16 mouse cellular contexts compared by ENCODE assay signal in the genomic region with DNA sequence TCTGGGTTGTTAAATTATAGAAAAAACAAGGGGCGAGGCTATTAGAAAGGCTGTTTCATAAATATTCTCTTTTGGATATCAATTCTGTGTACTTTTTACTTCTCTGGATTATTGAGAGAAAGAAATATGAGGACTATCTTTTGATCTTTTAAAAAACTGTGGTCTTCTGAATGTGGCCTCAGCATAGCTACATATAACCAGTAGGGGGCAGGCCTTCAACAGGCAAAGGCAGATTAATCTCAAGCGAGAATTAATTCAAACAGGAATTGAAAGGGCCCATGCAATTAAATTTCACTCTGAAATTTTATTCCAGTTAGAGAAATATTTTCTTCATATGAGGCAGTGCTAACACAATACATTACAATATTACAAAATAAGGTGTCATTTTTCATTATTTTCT.
DNase-seq lines count a peak whose midpoint lies in the region; ATAC-seq and TF ChIP-seq lines count a peak whose summit lies in the region.
"Had no signal": no experiment of that assay in that cellular context is flagged by ENCODE, and none has a peak within 500 bp of the region (broad histone marks: within the 10 kb centered on the region; RNA-seq: fewer than 3 reads in every experiment).

No protein-coding gene starts in this region.

- no peak for ATAC-seq in forebrain, postnatal 0 days
- ATAC-seq in forebrain, embryonic 16.5 days: no peak
- ATAC-seq: activated CD4-positive, CD25-positive, alpha-beta regulatory T cell, adult 4 months; forebrain, embryonic 15.5 days had no signal

- H3K9me3 ChIP-seq in forebrain, postnatal 0 days (ENCODE audit: low read length): no peaks in the 10 kb centered on the region
- H3K9me3 ChIP-seq in forebrain, embryonic 16.5 days (ENCODE audit: control insufficient read depth, low read length): no peaks in the 10 kb centered on the region
- no peaks in the 10 kb centered on the region for H3K9me3 ChIP-seq in CH12.LX (replicated peaks; ENCODE audit: low read length)
- H3K9me3 ChIP-seq: forebrain, embryonic 15.5 days had no signal

- no peak overlapping the region for H3K4me3 ChIP-seq in forebrain, postnatal 0 days (ENCODE audit: low read depth, low read length)
- H3K4me3 ChIP-seq in forebrain, embryonic 16.5 days (replicated peaks; ENCODE audit: low read length): no peak overlapping the region
- H3K4me3 ChIP-seq in left cerebral cortex, adult 2 months: no peak overlapping the region
- no peak overlapping the region for H3K4me3 ChIP-seq in CH12.LX (replicated peaks in 1 of 3; ENCODE audit: low read depth in 2 of 3, low read length in 2 of 3, poor library complexity in 1 of 3)
- H3K4me3 ChIP-seq: forebrain, embryonic 15.5 days had no signal

- TF ChIP-seq RAD21 in CH12.LX (IDR thresholded peaks at IDR 0.05; ENCODE audit: low read depth, low read length): peak; percentile 21

- no peak for TF ChIP-seq POLR2A in CH12.LX (IDR thresholded peaks at IDR 0.05; ENCODE audit: low read depth, low read length)

- 56% methylated on average over 2 of the region's 2 CpGs for WGBS in forebrain, postnatal 0 days
- 60% methylated on average over 2 of the region's 2 CpGs for WGBS in forebrain, embryonic 16.5 days

- no peak overlapping the region for H3K27ac ChIP-seq in forebrain, postnatal 0 days (ENCODE audit: low read depth, low read length)
- no peak overlapping the region for H3K27ac ChIP-seq in forebrain, embryonic 16.5 days (ENCODE audit: low read length)
- H3K27ac ChIP-seq in left cerebral cortex, adult 2 months: no peak overlapping the region
- no peak overlapping the region for H3K27ac ChIP-seq in CH12.LX (ENCODE audit: insufficient read depth, low read depth)
- H3K27ac ChIP-seq: forebrain, embryonic 15.5 days had no signal

- intact Hi-C loops in left cerebral cortex, adult 2 months (cut with DNase I): no loop called here
- intact Hi-C loops in left cerebral cortex, postnatal 4 days (cut with DNase I): no loop called here

- DNase-seq in forebrain, postnatal 0 days: no peak
- no peak for DNase-seq in left cerebral cortex, adult 2 months (ENCODE audit: extremely low spot score in 1 of 2, low spot score in 2 of 2)
- no peak for DNase-seq in left cerebral cortex, postnatal 4 days
- peak; percentile 6 for DNase-seq in CH12.LX (ENCODE audit: extremely low read depth)
- peak; percentile 3 for DNase-seq in brain, adult 2 months (ENCODE audit: low read depth, low spot score)
- no peak for DNase-seq in layer of hippocampus, adult 18-20 months (ENCODE audit: low spot score in 2 of 2)
- no peak for DNase-seq in urinary bladder, postnatal 25 days (ENCODE audit: low spot score)
- DNase-seq: B cell, adult 2 months; cerebellum, adult 11 months; kidney, postnatal 25 days; layer of hippocampus, postnatal 36 days; right cerebral cortex, postnatal 4 days; thymus, adult 2 months had no signal

- in situ Hi-C loops in CH12.LX (cut with MboI; ENCODE audit: low pct_ligation_motif_present, low pct_unique_long_range_greater_than_20kb, low sequenced_read_pairs): no loop called here

- H3K4me1 ChIP-seq in forebrain, postnatal 0 days (ENCODE audit: insufficient read depth): no peaks in the 10 kb centered on the region
- no peaks in the 10 kb centered on the region for H3K4me1 ChIP-seq in forebrain, embryonic 16.5 days (replicated peaks; ENCODE audit: control insufficient read depth, insufficient read depth, low read length)
- no peaks in the 10 kb centered on the region for H3K4me1 ChIP-seq in CH12.LX (ENCODE audit: control insufficient read depth in 1 of 2, insufficient read depth in 2 of 2)
- H3K4me1 ChIP-seq: forebrain, embryonic 15.5 days had no signal

- no peaks in the 10 kb centered on the region for H3K79me2 ChIP-seq in CH12.LX (replicated peaks; ENCODE audit: control insufficient read depth, extremely low read depth, insufficient read depth, poor library complexity, severe bottlenecking)

- H3K27me3 ChIP-seq in forebrain, postnatal 0 days (ENCODE audit: insufficient read depth, low read length): no peaks in the 10 kb centered on the region
- no peaks in the 10 kb centered on the region for H3K27me3 ChIP-seq in forebrain, embryonic 16.5 days (replicated peaks; ENCODE audit: control insufficient read depth, insufficient read depth, low read length)
- peaks cover 4% of the 10 kb centered on the region for H3K27me3 ChIP-seq in CH12.LX (replicated peaks)
- H3K27me3 ChIP-seq: forebrain, embryonic 15.5 days had no signal

- H3K36me3 ChIP-seq in forebrain, postnatal 0 days (ENCODE audit: insufficient read depth): no peaks in the 10 kb centered on the region
- no peaks in the 10 kb centered on the region for H3K36me3 ChIP-seq in forebrain, embryonic 16.5 days (ENCODE audit: control insufficient read depth, insufficient read depth)
- no peaks in the 10 kb centered on the region for H3K36me3 ChIP-seq in CH12.LX (replicated peaks in 1 of 2; ENCODE audit: control insufficient read depth in 1 of 2, insufficient read depth in 1 of 2, low read length in 1 of 2)
- H3K36me3 ChIP-seq: forebrain, embryonic 15.5 days had no signal

- H3K4me2 ChIP-seq in forebrain, postnatal 0 days (ENCODE audit: low read depth): no peak overlapping the region
- no peak overlapping the region for H3K4me2 ChIP-seq in forebrain, embryonic 16.5 days (ENCODE audit: low read length)
- no peak overlapping the region for H3K4me2 ChIP-seq in CH12.LX (ENCODE audit: insufficient read depth, low read depth, poor library complexity, severe bottlenecking)
- H3K4me2 ChIP-seq: forebrain, embryonic 15.5 days had no signal

- dilution Hi-C loops in CH12.LX (cut with MboI; ENCODE audit: extremely low pct_ligation_motif_present, extremely low pct_unique_long_range_greater_than_20kb, low sequenced_read_pairs): no loop called here

- no peak overlapping the region for H3K9ac ChIP-seq in forebrain, postnatal 0 days
- no peak overlapping the region for H3K9ac ChIP-seq in forebrain, embryonic 16.5 days (replicated peaks; ENCODE audit: low read depth, low read length)
- no peak overlapping the region for H3K9ac ChIP-seq in CH12.LX (ENCODE audit: insufficient read depth, low read depth)
- H3K9ac ChIP-seq: forebrain, embryonic 15.5 days had no signal

- no peak for TF ChIP-seq EP300 in CH12.LX (IDR thresholded peaks at IDR 0.05; ENCODE audit: low read length)

- TF ChIP-seq CTCF in forebrain, postnatal 0 days (IDR thresholded peaks at IDR 0.05; ENCODE audit: low read depth): 0 out of 2 replicates have a peak, but pooled peaks have one; percentile 19
- TF ChIP-seq CTCF in left cerebral cortex, adult 2 months (IDR thresholded peaks at IDR 0.05): peak; percentile 38
- TF ChIP-seq CTCF in CH12.LX (conservative IDR thresholded peaks at IDR 0.05 in 1 of 2, IDR thresholded peaks at IDR 0.05 in 1 of 2; ENCODE audit: low read depth in 2 of 2, low read length in 2 of 2): peak; percentile 28 to 42; a peak in 3 of 4 replicates

TF ChIP-seq in CH12.LX, 34 proteins besides CTCF, POLR2A, EP300 and RAD21:
- TF ChIP-seq ZC3H11A (IDR thresholded peaks at IDR 0.05; ENCODE audit: low read depth, low read length): no peak
- TF ChIP-seq SMC3 (IDR thresholded peaks at IDR 0.05; ENCODE audit: low read depth, low read length): peak; percentile 9; the same call in 1 of the 2 replicates

Comparison
In these comparisons a context has a peak if more than half of its experiments do, and no peak if none do; other contexts are left out.
1. DNase-seq: peak in CH12.LX (single experiment) and brain, adult 2 months (single experiment); none in forebrain, postnatal 0 days (single experiment), left cerebral cortex, adult 2 months (0 of 2), left cerebral cortex, postnatal 4 days (single experiment), layer of hippocampus, adult 18-20 months (0 of 2) and urinary bladder, postnatal 25 days (single experiment).
2. Peak in every context shown above with its lines, with median percentiles within 50 percentile points of each other: CTCF ChIP-seq.